Mouse (Mus musculus) T-cell, adult 2 months (primary cell): ENCODE results near the gene Rabgap1l.

ENCODE experiments used
- DNase-seq: peaks from one replicate; pipeline ENCODE4 v3.0.0; 2022; ENCODE audit warnings: low spot score

The Rabgap1l gene

DNA sequence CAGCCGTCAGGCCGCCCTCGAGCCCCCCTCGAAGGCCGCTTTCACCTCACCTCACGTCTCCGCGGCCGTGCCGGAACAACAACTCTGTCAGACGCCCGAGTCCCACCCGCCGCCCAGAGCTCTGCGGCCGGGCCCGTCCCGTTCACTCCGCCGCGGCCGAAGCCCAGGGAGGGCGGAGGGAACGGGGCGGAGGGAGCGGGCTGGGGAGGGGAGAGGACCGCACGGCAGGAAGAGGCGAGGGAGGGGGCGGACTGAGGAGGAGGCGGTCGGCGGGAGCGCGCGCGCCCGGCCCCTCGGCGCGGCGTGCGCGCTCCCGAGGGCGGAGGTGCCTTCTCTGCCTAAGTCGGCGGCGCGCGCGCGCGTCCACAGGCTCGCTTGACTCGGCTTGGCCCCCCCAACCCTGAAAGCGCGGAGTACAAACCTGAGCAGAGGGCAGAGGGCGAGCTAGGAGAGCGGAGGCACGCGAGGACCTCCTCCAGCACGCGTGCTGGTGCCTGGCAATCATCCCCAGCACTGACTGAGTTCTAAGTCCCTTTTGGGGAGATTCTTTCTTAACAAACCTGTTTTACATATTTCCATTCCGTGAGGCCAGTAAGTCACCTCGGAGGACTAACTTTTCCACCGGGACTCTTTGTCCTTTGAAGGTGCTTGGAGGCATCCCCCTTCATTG lies at the start of gene Rabgap1l:
Rabgap1l (minus strand) TSS at position 526 of the 670 bp plus-strand sequence.
- peak; percentile 84 for DNase-seq

DNA sequence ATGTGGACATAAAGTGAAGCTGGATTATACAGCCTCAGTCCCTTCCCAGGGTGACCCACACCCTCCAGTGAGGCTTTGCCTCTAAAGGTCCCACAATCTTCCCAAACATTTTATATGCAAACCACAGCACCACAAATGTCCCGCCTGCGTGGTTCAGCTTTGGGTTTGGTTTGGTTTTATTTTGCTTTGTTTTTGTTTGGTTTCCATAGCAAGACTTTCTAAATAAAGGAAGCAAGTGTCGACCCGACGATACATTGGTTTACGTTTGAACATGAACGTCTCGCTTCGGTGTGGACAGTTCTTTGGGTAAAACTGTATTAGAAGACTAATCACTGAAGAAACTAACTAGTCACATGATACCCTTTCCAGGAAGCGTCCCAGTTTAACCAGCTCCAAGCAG lies 49.6 kb upstream of the Rabgap1l start:
- peak; percentile 2 for DNase-seq

DNA sequence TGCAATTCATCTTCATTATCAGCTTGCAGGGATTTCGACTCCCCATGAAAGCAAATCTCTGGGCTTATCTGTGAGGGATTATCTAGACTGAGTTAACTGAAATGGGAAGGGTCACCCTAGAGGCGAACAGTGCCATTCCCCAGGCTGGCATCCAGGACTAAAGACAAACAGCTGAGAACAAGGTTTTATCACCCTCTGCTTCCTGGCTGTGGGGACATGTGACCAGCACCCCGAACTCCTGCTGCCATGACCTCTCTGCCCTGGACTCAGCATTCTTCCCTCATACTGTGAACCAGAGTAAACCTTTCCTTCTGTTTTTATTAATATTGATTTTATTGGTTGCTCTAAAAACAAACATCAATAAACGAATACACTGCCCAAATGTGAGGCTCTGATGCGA lies 47.6 kb upstream of the Rabgap1l start:
- DNase-seq, result no peak

DNA sequence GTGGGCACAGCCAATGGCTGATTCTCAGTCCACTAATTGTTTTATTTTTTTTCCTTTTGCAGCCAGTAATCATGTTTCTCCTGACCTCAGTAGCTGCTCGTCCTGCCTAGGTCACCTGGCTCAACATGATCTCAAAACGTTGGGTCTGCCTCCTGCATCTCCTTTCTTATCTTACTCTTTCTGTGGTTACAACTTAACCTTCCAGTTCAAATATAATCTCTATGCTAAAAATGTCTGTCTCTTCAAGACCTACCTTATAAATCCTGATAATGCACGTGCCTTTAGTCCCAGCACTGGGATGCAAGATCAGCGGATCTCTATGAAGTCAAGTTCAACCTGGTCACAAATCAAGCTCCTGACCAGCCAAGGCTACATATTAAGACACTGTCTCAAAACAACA lies 46.1 kb upstream of the Rabgap1l start:
- no peak for DNase-seq

DNA sequence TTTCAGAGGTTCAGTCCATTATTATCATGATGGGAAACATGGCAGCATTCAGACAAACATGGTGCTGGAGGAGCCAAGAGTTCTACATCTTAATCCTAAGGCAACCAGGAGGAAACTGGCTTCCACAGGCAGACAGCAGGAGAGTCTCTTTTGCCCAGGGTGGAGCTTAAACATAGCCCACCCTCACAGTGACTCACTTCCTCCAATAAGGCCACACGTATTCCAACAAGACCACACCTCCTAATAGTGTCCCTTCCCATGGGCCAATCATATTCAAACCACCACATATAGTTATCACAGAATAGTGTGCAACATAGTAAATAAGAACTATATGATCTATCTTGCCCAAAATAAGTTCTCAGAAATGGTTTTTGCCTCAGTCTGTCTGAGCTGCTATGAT lies 41.4 kb upstream of the Rabgap1l start:
- DNase-seq, result no peak

DNA sequence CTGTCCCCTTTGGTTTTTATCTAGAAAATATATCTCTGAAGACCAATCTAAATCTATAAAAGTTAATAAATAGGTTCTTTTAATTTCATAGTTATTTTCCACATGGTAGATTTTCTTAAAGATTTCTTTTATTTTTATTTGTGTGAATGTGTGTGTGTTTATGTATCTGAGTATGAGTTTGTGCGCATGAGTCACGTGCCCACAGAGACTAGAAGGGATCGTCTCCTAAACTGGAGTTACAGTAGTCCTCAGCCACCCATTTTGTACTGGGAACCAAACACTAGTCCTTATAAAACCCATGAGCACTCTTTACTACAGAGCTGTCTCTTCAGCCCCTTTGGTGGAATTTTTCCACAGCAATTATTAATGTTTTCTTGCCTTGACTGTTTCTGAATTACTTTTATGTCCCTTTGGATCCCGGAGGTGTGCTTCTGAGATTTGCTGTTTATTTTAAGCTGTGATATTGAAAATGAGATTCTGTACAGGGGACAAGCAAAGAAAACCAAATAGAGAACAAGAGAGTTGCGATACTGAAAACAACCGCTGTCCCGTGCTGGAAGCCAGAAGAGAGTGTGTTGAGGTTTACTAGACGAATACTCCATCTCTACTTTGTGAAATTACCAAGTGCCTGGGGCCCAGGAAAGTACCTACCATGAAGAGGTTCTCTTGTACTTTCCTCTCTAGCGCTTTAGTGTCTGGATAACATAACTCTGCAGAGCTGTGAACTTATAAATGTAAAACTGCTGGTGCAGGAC lies 39.4 kb upstream of the Rabgap1l start:
- DNase-seq, result no peak

DNA sequence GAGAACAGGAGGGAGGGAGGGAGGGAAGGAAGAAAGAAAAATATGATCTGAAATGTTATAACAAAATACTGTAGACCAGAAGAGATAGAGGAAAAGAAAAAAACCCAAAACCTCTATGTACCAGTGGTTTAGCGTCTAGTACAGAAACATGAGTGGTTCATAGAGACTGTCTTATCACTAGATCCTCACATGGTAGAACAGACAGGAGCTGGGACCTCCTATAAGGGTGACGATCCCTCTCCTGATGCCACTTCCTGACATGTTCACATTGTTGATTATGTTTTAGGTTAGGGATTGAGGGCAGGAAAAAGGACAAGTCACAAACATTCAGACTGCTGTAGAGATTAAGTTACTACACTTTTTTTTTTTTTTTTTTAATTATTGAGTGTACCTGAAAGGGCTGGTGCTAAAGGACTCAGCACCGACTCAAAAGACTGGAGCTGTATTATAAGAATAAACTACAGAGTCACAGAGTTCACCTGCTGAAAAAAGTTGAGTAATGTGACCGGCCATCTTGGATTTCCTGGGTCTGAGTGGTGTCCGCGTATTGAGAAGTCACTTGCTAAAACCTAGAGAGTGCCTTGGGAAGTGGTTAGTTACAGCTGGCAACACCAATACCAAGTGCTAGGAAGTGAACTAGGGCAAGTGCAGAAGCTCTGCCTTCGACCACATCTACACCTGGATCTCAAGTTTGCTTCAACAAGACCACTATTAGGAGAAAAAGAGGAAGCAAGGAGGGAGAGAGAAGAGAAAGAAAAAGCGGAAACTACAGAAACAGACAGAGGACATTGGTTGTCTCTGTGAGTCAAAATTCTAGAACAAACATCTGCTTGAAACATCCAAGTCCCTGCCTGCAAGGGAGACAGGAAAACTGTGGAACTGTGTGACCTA lies 37.8 kb upstream of the Rabgap1l start:
- no peak for DNase-seq

DNA sequence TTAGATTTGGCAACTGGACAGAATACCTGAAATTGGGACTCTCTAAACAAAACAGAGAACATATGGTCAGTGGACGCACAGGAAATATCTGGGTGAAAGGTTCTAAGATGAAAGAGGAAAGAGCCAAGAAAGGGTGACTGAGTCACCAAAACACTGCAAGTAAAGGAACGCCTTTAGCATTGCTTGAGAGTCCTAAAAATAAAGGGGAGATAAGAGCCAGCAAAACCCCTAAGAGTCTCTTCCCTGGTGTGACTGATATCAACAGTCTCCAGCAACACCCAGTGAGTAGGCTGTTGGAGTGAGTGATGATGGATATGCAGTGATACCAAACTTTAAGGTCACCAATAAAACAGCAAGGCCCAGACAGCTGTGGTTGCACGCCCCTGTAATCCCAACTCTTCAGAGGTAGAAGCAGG lies 32.4 kb upstream of the Rabgap1l start:
- no peak for DNase-seq

DNA sequence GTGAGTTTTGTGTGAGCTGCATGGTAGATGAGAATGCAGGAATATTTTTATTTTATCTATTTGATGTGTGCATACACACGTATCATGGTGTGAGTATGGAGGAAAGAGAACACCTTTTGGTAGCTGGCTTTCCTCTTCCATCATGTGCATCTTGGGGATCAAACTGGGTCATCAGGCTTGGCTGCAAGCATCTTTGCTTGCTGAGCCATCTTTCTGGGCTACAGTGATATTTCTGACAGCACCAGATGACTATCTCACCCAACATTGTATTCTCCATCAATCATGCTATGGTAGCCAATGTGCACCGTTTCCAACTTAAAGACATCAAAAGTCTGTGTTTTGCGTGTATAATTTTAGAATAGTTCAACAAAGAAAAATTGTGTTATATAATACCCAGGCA lies 30.6 kb upstream of the Rabgap1l start:
- no peak for DNase-seq

DNA sequence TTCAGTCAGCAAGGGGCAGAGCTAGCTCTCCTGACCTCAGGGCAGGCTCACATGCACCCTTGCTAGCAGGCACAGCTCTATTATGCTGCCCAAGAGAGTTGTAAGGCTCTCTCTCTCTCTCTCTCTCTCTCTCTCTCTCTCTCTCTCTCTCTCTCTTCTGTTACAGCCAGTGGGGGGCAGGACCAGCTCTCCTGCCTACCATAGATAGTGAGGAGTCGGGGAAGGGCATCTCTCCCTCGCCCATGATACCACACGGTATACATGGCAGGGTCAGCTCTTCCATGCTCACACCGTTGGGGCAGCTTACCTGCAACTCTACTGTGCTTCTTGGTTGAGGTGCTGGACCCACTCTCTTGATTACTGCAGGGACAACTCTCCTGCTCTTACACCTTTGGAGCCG lies 21.2 kb upstream of the Rabgap1l start:
- no peak for DNase-seq

DNA sequence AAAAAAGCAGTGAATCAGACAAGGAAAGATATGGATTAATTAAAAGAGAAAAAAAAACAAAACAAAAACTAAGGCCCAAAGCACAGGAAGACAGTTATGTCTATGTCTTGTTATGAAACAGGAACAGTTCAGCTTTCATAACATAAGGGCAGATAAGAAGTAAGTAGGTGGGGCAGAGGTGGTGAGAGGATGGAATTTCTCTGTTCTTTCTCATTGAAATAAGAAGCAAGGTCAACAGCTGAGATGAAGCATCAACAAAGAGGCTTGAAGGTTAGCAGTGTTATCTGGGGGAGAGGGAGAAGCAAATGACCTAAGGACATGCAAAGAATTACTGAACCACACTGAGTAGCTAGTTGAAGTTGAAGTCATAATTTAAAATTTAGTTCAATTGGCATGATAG lies 19.4 kb upstream of the Rabgap1l start:
- no peak for DNase-seq

DNA sequence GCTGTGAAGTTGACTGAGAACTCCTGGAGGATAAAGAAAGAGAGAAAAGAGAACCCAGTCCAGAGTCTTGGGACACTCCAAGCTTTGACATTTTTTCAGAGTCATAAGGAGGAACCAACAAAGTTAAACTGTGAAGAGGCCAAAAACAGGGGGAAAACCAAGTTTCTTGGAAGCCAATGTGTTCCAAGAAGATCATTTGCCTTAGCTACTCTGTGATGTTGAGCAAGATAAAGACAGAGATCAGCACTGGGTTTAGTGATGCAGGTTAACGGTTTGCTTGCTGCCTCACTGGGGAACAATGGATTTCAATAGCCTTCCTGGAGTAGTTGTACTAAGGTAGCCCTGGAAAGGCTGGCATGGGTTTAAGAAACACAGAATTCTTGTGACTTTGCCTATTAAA lies 18.9 kb upstream of the Rabgap1l start:
- DNase-seq, result no peak

DNA sequence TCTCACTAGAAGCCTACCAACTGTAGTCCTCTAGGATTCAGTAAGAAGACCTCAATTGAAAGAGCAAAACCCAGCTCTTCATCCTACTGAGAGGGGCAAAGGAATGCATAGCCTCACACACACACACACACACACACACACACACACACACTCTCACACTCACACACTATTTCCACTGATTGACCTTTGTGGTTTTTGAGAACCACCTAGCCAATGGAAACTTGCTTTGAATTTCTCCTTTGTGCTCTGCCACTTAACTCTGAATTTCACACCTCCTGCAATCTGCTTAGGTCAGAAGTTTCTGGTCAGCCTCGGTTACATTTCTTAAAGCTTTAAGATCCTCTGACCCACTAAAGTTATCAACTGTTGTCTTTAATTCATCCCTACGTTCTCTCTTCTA lies 12.3 kb upstream of the Rabgap1l start:
- no peak for DNase-seq

DNA sequence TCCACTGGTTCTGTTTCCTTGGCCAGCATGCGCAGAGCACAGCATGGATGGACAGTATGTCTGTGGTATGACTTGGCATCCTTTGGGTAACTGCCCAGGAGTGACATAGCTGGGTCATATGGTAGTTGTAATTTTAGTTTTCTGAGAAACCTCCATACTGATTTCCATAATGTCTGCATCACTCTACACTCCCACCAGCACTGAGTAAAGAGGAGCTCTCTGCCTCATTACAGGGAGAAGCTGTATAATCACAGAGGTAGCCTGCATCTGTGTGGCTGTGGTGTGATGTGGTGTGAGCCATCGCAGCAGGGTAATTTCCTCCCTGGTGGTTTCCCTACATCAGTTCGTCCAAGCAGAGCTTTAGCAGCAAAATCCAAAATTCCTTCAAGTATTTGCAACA lies 7.0 kb upstream of the Rabgap1l start:
- DNase-seq, result no peak

DNA sequence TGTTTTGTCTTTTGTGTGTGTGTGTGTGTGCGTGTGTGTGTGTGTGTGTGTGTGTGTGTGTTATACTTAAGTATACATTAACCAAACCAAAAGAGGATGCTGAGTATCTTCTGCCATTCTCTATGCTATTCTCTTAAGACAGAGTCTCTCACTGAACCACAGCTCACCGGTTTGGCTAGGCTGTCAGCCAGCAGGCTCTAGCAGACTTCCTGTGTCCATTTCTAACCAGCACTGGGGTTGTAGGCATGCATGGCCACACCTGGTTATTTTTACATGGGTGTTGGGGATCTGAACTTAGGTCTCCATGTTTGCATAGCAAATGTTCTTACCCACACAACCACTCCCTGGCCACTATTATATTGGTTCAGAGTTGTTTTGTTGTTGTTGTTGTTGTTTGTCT lies 2.0 kb upstream of the Rabgap1l start:
- DNase-seq, result no peak

DNA sequence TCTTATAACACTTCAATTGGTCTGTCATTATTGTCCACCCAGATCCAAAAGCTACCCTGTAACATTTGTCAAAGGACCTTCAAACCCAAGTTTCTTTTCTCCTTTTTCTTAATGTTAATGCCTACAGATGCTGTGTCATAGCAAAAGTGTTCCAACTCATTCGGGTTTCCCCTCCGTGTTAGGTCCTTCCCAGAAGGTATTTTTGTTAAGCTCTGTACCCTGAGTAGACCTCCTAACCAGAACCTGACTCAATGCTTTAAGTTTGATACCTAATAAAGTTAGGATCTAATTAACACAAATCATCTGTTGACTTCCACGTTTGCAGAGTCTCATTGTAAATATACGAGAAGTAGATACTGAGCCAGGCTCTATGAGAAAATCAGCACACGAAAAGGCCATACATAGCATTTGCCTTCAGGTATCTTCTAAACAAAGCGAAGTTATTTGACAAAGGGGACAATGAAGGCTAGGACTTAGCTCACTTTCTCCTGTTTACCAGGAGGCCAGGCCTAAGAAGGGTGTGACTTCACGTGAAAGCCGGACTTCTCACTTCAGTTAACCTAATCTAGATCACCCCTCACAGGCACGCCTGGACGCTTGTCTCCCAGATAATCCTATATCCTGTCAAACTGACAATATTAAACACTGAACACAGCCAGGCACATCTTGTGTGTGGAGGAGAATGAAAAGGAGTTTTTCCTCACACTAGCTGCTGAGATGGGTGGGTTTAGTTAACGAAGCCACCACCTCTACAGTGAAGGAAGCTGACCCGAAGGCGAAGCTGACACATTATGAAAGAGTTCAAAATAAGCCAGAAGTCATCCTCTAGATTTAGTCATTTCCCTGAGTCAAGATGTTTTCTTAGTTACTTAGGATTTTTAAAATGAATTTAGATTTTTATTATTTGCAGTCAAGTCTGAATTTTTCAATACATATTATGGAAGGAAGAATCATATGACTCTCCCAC lies 1.1 kb upstream of the Rabgap1l start:
- no peak for DNase-seq

DNA sequence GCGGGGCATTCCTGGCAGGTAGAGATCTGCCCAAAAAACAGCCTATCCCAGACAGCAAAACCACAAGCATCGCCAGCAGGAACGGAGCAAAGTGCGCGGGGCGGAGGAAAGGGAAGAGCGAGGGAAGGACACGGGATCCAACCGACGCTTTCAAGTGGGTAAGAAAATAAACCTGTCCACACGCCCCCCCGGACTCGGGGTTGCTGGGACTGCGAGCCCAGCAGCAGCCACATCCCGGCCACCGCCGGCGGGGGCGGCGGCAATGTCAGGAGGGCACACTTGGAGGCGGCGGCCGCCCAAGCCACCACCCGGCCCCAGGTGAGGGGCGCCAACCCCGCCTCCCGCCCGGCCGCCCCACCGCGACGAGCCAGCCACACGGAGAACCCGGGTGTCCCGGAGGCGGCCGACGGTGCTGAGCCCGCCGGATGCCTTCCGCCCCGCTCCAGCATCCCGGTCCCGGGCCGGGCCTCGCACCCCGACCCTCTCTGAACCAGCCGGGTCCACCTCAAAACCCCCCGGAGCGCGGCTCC lies 790 bp downstream of the Rabgap1l start:
- DNase-seq, result no peak

DNA sequence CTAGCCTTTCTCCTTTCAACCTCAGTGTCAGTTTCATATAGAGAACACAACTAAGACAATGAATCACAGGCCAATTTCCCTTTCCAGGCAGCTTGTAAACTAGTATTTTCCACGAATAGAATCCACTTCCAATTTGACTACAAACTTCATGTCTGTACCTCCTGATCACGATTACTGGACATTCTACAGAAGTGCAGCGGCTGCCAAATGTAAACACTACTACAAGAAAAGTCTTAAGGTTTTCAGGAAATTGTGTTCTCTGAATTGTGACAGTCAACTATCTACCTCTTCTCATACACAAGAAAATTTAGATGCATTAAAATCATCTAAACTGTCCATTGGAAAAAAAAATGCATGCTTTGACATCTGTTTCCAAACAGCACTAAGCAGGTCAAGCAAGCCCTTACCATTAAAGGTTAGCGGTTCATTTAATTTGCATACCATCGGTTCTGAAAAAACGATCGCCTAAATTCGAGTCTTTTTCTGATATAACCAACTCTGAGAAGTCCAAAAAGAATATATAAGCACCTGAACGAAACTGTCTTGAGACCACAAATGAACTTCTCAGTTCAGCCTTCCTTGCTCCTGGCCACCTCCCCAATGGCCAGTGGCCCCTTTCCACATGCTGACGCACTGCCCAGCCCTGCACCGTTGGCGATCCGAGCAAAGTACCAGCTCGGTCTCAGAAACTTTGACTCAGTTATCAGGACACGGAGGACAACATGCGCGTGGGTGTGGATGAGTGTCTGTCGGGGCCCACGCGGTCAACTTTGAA lies 1.4 kb downstream of the Rabgap1l start:
- no peak for DNase-seq

DNA sequence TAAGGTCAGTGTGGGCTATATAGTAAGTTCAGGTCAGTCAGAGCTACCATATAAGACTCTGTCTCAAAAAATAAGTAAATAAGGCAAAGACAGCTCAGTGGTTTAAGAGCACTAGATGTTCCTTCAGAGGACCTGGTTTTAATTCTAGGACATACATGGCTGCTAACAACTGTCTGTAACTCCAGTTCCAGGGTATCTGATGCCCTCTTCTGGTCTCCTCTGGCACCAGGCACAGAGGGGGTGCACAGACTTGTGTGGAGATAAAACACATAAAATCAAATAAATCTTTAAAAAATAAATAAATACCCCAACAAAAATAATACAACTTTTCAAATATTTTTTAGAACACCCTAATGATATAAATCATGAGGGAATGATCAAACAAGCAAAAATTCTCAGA lies 2.4 kb downstream of the Rabgap1l start:
- peak; percentile 13 for DNase-seq

DNA sequence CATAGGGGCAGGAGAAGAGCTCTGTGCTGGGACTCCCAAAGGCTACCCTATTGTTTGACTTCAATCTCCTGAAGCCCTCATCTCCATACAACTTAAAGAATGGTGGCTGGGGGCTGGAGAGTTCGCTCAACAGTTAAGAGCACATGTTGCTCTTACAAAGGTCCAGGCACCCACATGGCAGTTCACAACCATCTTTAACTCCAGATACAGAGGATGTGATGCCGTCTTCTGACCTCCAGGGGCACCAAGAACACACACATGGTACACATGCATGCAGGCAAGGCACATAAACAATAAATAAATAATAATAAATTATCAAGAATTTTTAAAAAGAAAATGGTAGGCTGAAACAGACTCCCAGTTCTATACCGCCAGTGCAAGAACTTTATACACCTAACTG lies 3.1 kb downstream of the Rabgap1l start:
- peak; percentile 12 for DNase-seq

DNA sequence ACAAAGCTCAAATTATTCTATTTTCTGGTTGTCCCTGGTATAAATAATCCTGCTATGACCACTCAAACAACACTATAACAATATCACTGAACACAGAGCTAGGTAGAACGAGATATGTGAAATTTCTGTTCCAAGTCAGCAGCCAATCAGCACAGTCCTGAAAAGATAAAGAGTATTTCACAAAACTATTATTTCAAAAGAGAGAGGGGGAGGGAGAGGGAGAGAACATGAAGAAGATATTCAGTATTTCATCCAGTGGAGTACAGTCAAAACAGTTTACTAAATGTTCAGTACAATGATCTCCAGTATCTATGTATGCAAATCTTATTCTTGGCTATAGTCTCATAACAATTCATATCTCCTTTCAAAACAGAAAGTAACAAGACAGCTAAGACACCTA lies 5.1 kb downstream of the Rabgap1l start:
- no peak for DNase-seq
